In genomic region chr10:76798751-76799585, GRCm38 (mm10) we compare ENCODE assay signal across 11 mouse cellular contexts.
DNase-seq lines count a peak whose midpoint lies in the region; ATAC-seq and TF ChIP-seq lines count a peak whose summit lies in the region.
"Had no signal": no experiment of that assay in that cellular context is flagged by ENCODE, and none has a peak within 500 bp of the region (broad histone marks: within the 10 kb centered on the region; RNA-seq: fewer than 3 reads in every experiment).

No protein-coding gene starts in this region.

- no peak for TF ChIP-seq POLR2A in cerebellum, adult 2 months (IDR thresholded peaks at IDR 0.05; ENCODE audit: borderline replicate concordance, insufficient read depth, low read length)

- H3K9ac ChIP-seq in forebrain, embryonic 16.5 days (replicated peaks; ENCODE audit: low read depth, low read length) = no peak overlapping the region
- H3K9ac ChIP-seq: neural tube, embryonic 15.5 days had no signal

- no peak for TF ChIP-seq CTCF in cerebellum, adult 2 months (IDR thresholded peaks at IDR 0.05; ENCODE audit: borderline replicate concordance, insufficient read depth, low read depth, low read length)

- H3K27ac ChIP-seq in cerebellum, adult 2 months (ENCODE audit: insufficient read depth, low read length) = peak overlapping the region; percentile 97
- H3K27ac ChIP-seq in forebrain, embryonic 16.5 days (ENCODE audit: low read length) = no peak overlapping the region
- H3K27ac ChIP-seq: neural tube, embryonic 15.5 days had no signal

- no peaks in the 10 kb centered on the region for H3K36me3 ChIP-seq in forebrain, embryonic 16.5 days (ENCODE audit: control insufficient read depth, insufficient read depth)

- peak; percentile 55 to 57 for DNase-seq in cerebellum, adult 2 months
- no peak for DNase-seq in cerebellum, postnatal 14 days
- DNase-seq in A20 (ENCODE audit: low read depth, low spot score) = peak; percentile 4
- DNase-seq in c-Kit-positive CD71-positive TER-119-positive erythroid progenitor cells, embryonic 14.5 days (ENCODE audit: low spot score) = no peak
- no peak for DNase-seq in kidney, postnatal 4 days
- DNase-seq: cerebellum, adult 8-10 months; kidney, adult 9 months had no signal

- WGBS in cerebellum, adult 2 months = 40% methylated on average over 17 of the region's 17 CpGs
- WGBS in forebrain, embryonic 16.5 days = 85% methylated on average over 17 of the region's 17 CpGs

- no peaks in the 10 kb centered on the region for H3K27me3 ChIP-seq in cerebellum, adult 2 months (ENCODE audit: control insufficient read depth, insufficient read depth, low read length)
- H3K27me3 ChIP-seq in forebrain, embryonic 16.5 days (replicated peaks; ENCODE audit: control insufficient read depth, insufficient read depth, low read length) = no peaks in the 10 kb centered on the region
- H3K27me3 ChIP-seq: neural tube, embryonic 15.5 days had no signal

- H3K4me1 ChIP-seq in cerebellum, adult 2 months (ENCODE audit: control insufficient read depth, insufficient read depth, low read length) = peaks cover 66% of the 10 kb centered on the region
- peaks cover 7% of the 10 kb centered on the region for H3K4me1 ChIP-seq in forebrain, embryonic 16.5 days (replicated peaks; ENCODE audit: control insufficient read depth, insufficient read depth, low read length)

- H3K4me3 ChIP-seq in cerebellum, adult 2 months (replicated peaks; ENCODE audit: insufficient read depth, low read depth, low read length) = no peak overlapping the region
- H3K4me3 ChIP-seq in forebrain, embryonic 16.5 days (replicated peaks; ENCODE audit: low read length) = no peak overlapping the region
- H3K4me3 ChIP-seq: neural tube, embryonic 15.5 days had no signal

- no peaks in the 10 kb centered on the region for H3K9me3 ChIP-seq in forebrain, embryonic 16.5 days (ENCODE audit: control insufficient read depth, low read length)
- H3K9me3 ChIP-seq: neural tube, embryonic 15.5 days had no signal

- peak; percentile 73 for ATAC-seq in common myeloid progenitor, adult 5-6 weeks (replicated peaks; ENCODE audit: low read depth, poor library complexity, severe bottlenecking)
- peak; percentile 65 for ATAC-seq in megakaryocyte-erythroid progenitor cell, adult 5-6 weeks (replicated peaks; ENCODE audit: low FRiP score, low TSS enrichment, poor library complexity, severe bottlenecking)
- no peak for ATAC-seq in forebrain, embryonic 16.5 days

- no peak overlapping the region for H3K4me2 ChIP-seq in forebrain, embryonic 16.5 days (ENCODE audit: low read length)
- H3K4me2 ChIP-seq: neural tube, embryonic 15.5 days had no signal

Comparison
In these comparisons a context has a peak if more than half of its experiments do, and no peak if none do; other contexts are left out.
1. DNase-seq: peak in cerebellum, adult 2 months (2 of 2) and A20 (single experiment); none in cerebellum, postnatal 14 days (0 of 2), c-Kit-positive CD71-positive TER-119-positive erythroid progenitor cells, embryonic 14.5 days (single experiment) and kidney, postnatal 4 days (0 of 2).